Mouse (Mus musculus): Measurements from ENCODE around the gene 1700021F05Rik.

DNA sequence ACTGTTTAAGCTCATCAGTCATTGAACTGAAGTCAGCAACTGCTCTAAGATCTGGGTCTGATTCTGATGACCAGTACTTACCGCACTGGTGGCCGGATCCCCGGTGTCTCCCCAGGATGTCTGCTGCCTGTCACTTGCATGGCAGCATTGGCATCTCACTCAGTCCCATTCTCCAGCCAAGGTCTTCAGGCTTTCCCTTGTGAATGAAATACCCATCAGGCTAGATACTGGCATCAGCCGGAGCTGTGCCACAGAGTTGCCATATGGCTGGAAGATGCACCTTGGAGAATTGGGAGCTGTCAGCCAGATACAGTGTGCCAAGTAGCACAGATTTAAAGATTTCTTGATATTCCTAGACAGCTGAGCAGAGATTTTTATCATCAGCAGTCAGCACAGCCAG lies 38.2 kb downstream of the 1700021F05Rik start:
- TF ChIP-seq CTCF (IDR thresholded peaks at IDR 0.05; ENCODE audit: control insufficient read depth, insufficient read depth, insufficient replicate concordance, low read depth, low read length) (no peak), POLR2A (IDR thresholded peaks at IDR 0.05; ENCODE audit: control insufficient read depth, low read depth, low read length) (no peak)
